Mouse (Mus musculus) limb, embryonic 11.5 days (tissue): ENCODE data around the gene Iqsec1. TPM values are rescaled to one million over a fixed set of nuclear protein-coding genes. Genes with fewer than 3 reads are reported as not detected.

Experiments used
- ATAC-seq: fragments of 200-750 bp; cut with Nextera tagmentation; 2 replicates; pipeline ENCODE4 v1.8.0; 2017; ENCODE audit warnings: low read depth; ENCODE audit not compliant: insufficient number of reproducible peaks, low FRiP score, low TSS enrichment
- DNase-seq: peaks from one replicate; pipeline ENCODE4 v3.0.0-alpha.2; 2015; ENCODE audit warnings: low spot score
- H3K27ac ChIP-seq: fragments of 300-500 bp; sonication (generic); replicated peaks from 2 replicates; pipeline ENCODE4 v1.5.1; 2014; ENCODE audit warnings: low read depth, mild to moderate bottlenecking, low read length
- H3K27me3 ChIP-seq: fragments of 300-500 bp; sonication (generic); 2 replicates; pipeline ENCODE4 v1.6.1; 2014; ENCODE audit warnings: mild to moderate bottlenecking, low read length, mixed read lengths; ENCODE audit not compliant: control insufficient read depth, insufficient read depth
- H3K36me3 ChIP-seq: fragments of 300-500 bp; sonication (generic); 2 replicates; pipeline ENCODE4 v1.6.1; 2014; ENCODE audit warnings: mild to moderate bottlenecking, low read length, moderate library complexity, mixed read lengths; ENCODE audit not compliant: control insufficient read depth, insufficient read depth
- H3K4me1 ChIP-seq: fragments of 300-500 bp; sonication (generic); 2 replicates; pipeline ENCODE4 v1.6.1; 2014; ENCODE audit warnings: low read length, mixed read lengths; ENCODE audit not compliant: control insufficient read depth, insufficient read depth
- H3K4me2 ChIP-seq: fragments of 300-500 bp; sonication (generic); 2 replicates; pipeline ENCODE4 v1.6.1; 2014; ENCODE audit warnings: low read depth, mild to moderate bottlenecking, moderate library complexity; ENCODE audit not compliant: severe bottlenecking
- H3K4me3 ChIP-seq: fragments of 300-500 bp; sonication (generic); 2 replicates; pipeline ENCODE4 v1.5.1; 2014; ENCODE audit warnings: low read depth, low read length
- H3K9ac ChIP-seq: fragments of 300-500 bp; sonication (generic); 2 replicates; pipeline ENCODE4 v1.6.1; 2014; ENCODE audit warnings: mild to moderate bottlenecking, low read length
- H3K9me3 ChIP-seq: fragments of 300-500 bp; sonication (generic); 2 replicates; pipeline ENCODE4 v1.6.1; 2016; ENCODE audit warnings: low read length; ENCODE audit not compliant: control insufficient read depth
- WGBS: fragments of 180-500 bp; shearing (Covaris S2); extraction: QIAGEN DNeasy Blood & Tissue Kit; methylation state at CpG from one replicate; pipeline ENCODE4 v1.1.7; 2014; 5-methylcytosine and 5-hydroxymethylcytosine counted together
- polyA plus RNA-seq: library from polyadenylated mRNA; unstranded; fragments of >200 nt; fragmentation: Nextera tagmentation; extraction: Ambion mirVana; gene quantifications from 2 replicates; pipeline ENCODE4 v1.2.1, GENCODE M21; 2014

Iqsec1 gene
- polyA plus RNA-seq, 1 experiment from 2014 or later, result 8.5 TPM

DNA sequence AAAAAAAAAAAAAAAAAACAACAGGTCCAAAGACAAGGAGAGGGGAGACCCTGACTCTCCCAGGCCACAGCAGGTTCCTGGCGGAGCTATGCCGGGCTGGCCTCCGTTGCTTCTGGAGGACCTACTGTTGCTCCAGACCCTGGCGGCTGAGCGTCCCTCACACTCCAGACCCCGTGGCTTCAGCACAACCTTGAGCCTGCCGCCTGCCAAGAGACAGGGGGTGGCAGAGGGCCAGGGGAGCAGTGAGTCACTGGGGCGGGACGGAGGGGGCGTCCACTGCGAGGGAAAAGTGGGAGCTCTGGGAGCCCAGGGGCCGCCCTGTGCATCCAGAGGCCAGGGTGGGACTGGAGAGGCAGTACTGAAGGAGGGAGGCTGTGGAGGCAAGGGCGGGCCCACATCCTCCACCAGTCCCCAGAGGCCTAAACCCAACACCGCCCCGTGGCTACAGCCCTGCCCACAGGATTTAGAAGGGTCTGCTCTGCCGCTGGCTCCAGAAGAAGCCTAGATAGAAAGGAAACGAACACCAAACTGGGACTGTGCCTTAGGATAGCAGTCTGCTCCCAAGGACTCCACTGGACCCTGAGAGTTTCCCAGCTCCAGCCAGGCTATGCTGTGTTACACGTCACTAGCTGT, 224.4 kb downstream of the Iqsec1 start:
- no peak overlapping the region for H3K9ac ChIP-seq
- H3K4me2 ChIP-seq, result no peak overlapping the region
- peak; percentile 26 for DNase-seq
- H3K27ac ChIP-seq, result no peak overlapping the region
- H3K9me3 ChIP-seq, result no peaks in the 10 kb centered on the region
- H3K4me3 ChIP-seq, result no peak overlapping the region
- WGBS, result 54% methylated on average over 18 of the region's 18 CpGs
- peaks cover 7% of the 10 kb centered on the region for H3K4me1 ChIP-seq
- no peaks in the 10 kb centered on the region for H3K36me3 ChIP-seq
- no peak; the same call in 1 of the 2 replicates for ATAC-seq
- H3K27me3 ChIP-seq, result no peaks in the 10 kb centered on the region

GRCm38 (mm10) chr6:90763295-90763694, 225.2 kb downstream of the Iqsec1 start:
- Histone ChIP-seq H3K36me3 (no peaks in the 10 kb centered on the region), H3K9me3 (no peaks in the 10 kb centered on the region), H3K4me1 (peaks cover 7% of the 10 kb centered on the region), H3K27ac (no peak overlapping the region), H3K4me3 (no peak overlapping the region), H3K4me2 (no peak overlapping the region), H3K27me3 (no peaks in the 10 kb centered on the region), H3K9ac (no peak overlapping the region)
- no peak for DNase-seq
- no peak for ATAC-seq
- WGBS, result 80% methylated on average over 4 of the region's 4 CpGs

DNA sequence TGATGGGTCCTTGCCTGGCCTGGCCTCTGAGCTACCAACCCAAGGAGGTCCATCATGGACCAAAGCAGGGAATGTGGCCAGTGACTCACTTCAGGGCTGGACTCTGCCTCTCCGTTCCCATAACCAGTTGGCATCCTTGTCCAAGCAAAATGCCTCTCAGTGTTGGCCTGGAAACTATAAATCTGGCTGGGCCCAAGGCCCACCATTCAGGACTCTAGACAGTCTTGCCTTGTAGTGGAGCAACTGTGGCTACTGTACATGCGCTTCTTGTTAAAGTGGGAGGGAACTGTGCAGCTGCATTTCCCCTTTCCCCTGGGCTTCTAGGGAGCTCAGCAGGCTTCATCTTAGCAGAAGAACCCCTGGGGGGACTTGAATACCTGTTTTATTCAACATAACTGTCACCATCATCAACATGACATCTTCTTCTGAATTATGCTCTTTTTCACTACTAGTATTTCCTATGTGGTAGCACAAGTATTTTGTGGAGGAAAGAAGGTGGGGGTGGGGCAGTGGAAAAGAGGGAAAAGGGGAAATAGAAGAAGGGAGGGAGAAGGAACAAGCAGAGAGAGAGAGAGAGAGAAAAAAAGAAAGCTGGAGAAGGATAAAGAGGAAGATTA, 226.3 kb downstream of the Iqsec1 start:
- no peak overlapping the region for H3K4me3 ChIP-seq
- H3K4me1 ChIP-seq, result peaks cover 7% of the 10 kb centered on the region
- DNase-seq (no peak), ATAC-seq (no peak)
- no peak overlapping the region for H3K27ac ChIP-seq
- H3K9me3 ChIP-seq, result no peaks in the 10 kb centered on the region
- H3K4me2 ChIP-seq, result no peak overlapping the region
- 94% methylated on average over 2 of the region's 2 CpGs for WGBS
- no peaks in the 10 kb centered on the region for H3K27me3 ChIP-seq
- H3K36me3 ChIP-seq, result no peaks in the 10 kb centered on the region
- H3K9ac ChIP-seq, result no peak overlapping the region

GRCm38 (mm10) chr6:90761301-90762056, 227.0 kb downstream of the Iqsec1 start:
- Histone ChIP-seq H3K4me1 (peaks cover 7% of the 10 kb centered on the region), H3K27me3 (no peaks in the 10 kb centered on the region), H3K36me3 (no peaks in the 10 kb centered on the region), H3K4me3 (no peak overlapping the region), H3K9ac (no peak overlapping the region), H3K4me2 (no peak overlapping the region), H3K9me3 (no peaks in the 10 kb centered on the region), H3K27ac (no peak overlapping the region)
- WGBS, result 86% methylated on average over 4 of the region's 4 CpGs
- DNase-seq (no peak), ATAC-seq (no peak)

- 79% methylated on average over 5 of the region's 5 CpGs for WGBS
- Histone ChIP-seq H3K36me3 (no peaks in the 10 kb centered on the region), H3K4me3 (no peak overlapping the region), H3K4me2 (no peak overlapping the region), H3K27me3 (no peaks in the 10 kb centered on the region), H3K27ac (no peak overlapping the region), H3K9ac (no peak overlapping the region), H3K9me3 (no peaks in the 10 kb centered on the region), H3K4me1 (peaks cover 7% of the 10 kb centered on the region)
- DNase-seq, result no peak
- no peak for ATAC-seq
These were observed 227.6 kb downstream of the Iqsec1 start for GRCm38 (mm10) chr6:90760886-90761285.

GRCm38 (mm10) chr6:90759754-90760153, 228.7 kb downstream of the Iqsec1 start:
- no peaks in the 10 kb centered on the region for H3K9me3 ChIP-seq
- H3K9ac ChIP-seq, result no peak overlapping the region
- ATAC-seq (no peak), DNase-seq (no peak)
- H3K4me2 ChIP-seq, result no peak overlapping the region
- no peaks in the 10 kb centered on the region for H3K27me3 ChIP-seq
- no peaks in the 10 kb centered on the region for H3K36me3 ChIP-seq
- H3K4me3 ChIP-seq, result no peak overlapping the region
- WGBS, result 93% methylated on average over 2 of the region's 2 CpGs
- peaks cover 6% of the 10 kb centered on the region for H3K4me1 ChIP-seq
- H3K27ac ChIP-seq, result no peak overlapping the region

- Histone ChIP-seq H3K4me2 (no peak overlapping the region), H3K9ac (no peak overlapping the region), H3K9me3 (no peaks in the 10 kb centered on the region), H3K4me3 (no peak overlapping the region), H3K27ac (no peak overlapping the region), H3K36me3 (no peaks in the 10 kb centered on the region), H3K4me1 (no peaks in the 10 kb centered on the region), H3K27me3 (no peaks in the 10 kb centered on the region)
- ATAC-seq, result no peak
- no peak for DNase-seq
- WGBS, result 95% methylated on average over 2 of the region's 2 CpGs
These were observed 230.3 kb downstream of the Iqsec1 start for GRCm38 (mm10) chr6:90758155-90758554.

GRCm38 (mm10) chr6:90757427-90757883, 231.0 kb downstream of the Iqsec1 start:
- Histone ChIP-seq H3K4me1 (no peaks in the 10 kb centered on the region), H3K9ac (no peak overlapping the region), H3K27ac (no peak overlapping the region), H3K36me3 (no peaks in the 10 kb centered on the region), H3K9me3 (no peaks in the 10 kb centered on the region), H3K27me3 (no peaks in the 10 kb centered on the region), H3K4me3 (no peak overlapping the region), H3K4me2 (no peak overlapping the region)
- no peak for ATAC-seq
- WGBS, result 58% methylated on average over 12 of the region's 12 CpGs
- no peak for DNase-seq
